Mouse (Mus musculus) testis, postnatal 10 days (tissue): Measurements from ENCODE around the gene Gltpd2.
"Not testable (repeated sequence)": the region's sequence is repeated elsewhere in the genome, so short reads cannot be mapped to it uniquely, and the experiment has no call there.

ENCODE experiments used
- DNase-seq: peaks from one replicate; pipeline ENCODE4 v3.0.0; 2021; ENCODE audit warnings: low spot score

Gltpd2 gene

DNA sequence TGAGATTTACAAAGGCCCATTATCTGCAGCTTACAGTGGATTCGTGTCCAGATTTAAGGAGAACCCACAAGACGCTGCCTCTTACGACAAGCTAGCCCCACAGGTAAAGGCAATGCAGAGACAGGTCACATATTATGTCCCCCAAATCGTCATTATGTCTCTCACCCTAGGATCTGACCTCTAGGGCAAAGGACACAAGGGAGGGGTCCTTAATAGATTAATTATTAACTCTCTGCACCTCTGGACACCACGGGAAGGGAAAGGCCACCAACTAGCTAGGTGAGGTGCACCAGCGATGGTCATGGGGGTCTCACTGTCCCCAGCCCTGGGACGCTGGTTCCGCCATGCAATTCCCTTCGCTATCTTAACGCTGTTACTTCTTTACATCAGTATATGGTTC lies at the start of gene Gltpd2:
Gene Gltpd2, plus strand, starts transcription at position 274 of the 400 bp plus-strand sequence.
- no peak for DNase-seq

DNA sequence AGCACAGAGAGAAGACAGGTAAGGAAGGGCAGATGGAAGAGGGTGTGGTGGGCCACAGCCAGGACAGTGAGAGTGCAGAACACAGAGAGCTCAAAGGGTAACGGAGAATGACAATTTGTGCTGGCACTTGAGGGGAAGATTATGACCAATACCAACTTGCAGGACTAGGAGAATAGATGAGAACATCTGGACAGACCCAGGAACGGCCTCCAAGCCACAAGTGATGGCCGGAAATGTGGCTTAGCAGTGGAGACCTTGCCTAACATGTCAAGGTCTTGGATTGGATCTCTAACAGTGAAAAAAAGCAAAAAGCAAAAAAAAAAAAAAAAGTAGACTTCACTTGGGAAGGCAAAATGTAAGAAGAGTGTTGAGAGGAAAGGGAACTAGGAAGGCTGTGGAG lies 49.2 kb upstream of the Gltpd2 start:
- DNase-seq = no peak

DNA sequence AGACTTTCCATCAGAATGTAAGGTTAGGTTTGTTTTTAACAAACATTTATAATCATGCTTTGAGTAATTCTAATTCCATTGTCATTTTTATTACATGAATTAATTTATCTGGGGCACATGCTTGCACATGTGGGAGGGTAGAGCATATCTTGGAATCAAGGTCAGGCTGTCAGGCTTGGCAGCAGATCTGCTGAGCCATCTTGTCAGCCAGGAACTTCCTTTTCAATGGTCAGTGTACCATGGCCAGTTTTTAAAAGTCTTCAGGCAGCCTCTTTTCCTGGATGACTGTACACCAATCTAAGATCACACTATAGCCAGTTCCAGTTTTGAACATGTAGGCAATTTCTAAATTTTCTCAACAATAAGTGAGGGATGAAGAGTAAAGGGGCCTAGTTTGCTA lies 46.3 kb upstream of the Gltpd2 start:
- DNase-seq = no peak

GRCm38 (mm10) chr11:70473291-70473690 lies 45.7 kb upstream of the Gltpd2 start:
- not testable (repeated sequence) for DNase-seq

DNA sequence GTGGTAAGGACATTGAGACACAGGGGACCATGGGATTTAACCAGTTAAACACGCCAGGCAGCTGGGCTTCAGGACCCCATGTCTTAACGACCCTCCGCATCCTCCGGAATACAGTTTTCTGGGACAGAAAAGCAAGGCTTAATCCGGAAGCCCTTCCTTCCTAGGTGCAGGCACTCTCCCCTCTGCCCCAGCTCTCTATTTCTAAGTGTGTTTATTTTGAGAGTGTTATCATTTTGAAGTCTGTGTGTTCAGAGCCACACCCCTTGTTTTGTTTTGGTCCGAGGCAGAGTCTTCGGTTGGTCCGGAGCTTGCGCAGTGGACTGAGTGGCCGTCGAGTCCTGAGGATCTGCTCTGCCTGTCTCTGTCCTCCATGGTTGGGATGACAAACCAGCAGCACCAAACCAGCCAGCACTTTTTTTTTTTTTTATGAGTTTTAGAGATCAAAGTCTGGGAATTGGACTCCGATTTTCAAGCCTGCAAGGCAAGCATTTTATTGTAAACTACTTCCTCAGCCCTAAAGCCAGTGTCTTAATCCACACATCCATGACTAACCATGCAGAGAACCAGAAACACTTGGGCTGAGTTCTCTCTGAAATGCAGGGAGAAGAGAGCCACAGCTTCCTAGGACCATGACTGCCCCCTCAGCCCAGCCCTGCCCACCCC lies 44.0 kb upstream of the Gltpd2 start:
- DNase-seq = no peak

DNA sequence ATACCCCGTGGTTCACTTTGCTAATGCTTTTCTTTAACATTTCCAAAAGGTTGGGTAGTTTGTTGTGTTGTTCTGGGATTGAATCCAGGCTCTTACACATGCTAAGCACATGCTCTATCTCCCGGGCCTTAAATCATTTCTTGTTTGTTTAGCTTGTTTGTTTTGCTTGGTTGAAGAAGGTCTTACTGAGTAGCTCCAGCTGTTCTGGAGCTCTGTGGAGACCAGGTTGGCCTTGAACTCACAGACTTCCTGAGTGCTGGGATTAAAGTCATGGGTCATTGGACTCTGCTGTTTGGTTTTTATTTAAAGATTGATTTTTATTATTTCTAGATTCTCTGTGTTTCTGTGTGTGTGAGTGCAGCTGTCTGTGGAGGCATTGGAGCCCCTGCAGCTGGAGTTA lies 33.5 kb upstream of the Gltpd2 start:
- DNase-seq = no peak

DNA sequence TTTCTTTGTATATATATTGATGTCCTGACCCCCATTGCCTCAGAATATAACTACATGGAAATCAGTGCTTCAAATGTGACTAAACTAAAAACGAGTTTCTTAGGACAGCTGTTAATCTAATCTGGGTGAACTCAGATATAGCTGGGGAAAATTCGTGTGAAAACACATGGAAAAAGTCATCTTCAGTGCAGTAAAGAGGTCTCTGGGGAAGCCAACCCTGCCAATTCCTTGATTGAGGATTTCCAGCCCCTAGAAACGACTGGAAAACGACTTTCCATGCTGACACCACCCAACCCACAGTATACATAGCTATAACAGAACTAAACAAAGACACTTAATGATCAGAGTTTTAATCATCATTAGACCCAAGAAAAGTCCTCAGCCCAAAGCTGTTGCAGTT lies 31.2 kb upstream of the Gltpd2 start:
- DNase-seq = no peak

DNA sequence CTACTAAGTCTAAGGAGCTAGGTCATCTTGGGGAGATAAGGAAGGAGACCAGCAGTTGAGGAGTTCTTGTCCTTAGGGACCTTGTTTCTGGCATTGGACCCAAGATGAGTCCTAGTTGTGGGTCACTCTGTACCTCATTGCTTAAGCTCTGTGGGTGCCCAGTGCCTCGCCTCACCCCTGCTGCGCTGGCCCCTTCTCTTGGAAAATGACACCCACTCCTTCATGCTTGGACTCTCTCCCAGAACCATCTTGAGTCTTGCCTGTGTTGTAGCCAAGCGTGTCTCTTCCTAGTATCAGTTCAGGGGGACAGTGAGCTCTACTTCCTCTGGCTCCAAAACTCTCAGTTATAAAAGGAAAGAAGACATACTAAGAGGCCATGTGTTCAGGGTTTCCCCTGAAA lies 29.9 kb upstream of the Gltpd2 start:
- DNase-seq = no peak

DNA sequence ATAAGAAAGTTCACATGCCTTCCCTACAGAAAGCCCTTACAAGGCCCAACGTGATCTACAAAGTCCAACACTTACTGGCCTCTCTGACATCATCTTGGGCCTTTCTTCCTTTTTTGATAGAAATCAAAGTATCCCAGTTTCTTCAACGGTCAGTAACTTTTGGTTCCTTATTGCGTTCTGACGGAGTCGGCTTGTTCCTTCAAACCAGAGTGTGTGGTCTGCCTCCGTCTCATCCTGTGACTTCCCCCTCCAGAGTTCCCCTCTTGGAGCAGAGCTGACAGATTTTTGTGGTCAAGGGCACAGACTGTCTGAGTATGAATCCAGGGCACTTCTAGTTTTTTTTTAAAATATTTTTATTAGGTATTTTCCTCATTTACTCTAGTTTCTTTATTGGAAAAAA lies 29.3 kb upstream of the Gltpd2 start:
- DNase-seq = no peak

DNA sequence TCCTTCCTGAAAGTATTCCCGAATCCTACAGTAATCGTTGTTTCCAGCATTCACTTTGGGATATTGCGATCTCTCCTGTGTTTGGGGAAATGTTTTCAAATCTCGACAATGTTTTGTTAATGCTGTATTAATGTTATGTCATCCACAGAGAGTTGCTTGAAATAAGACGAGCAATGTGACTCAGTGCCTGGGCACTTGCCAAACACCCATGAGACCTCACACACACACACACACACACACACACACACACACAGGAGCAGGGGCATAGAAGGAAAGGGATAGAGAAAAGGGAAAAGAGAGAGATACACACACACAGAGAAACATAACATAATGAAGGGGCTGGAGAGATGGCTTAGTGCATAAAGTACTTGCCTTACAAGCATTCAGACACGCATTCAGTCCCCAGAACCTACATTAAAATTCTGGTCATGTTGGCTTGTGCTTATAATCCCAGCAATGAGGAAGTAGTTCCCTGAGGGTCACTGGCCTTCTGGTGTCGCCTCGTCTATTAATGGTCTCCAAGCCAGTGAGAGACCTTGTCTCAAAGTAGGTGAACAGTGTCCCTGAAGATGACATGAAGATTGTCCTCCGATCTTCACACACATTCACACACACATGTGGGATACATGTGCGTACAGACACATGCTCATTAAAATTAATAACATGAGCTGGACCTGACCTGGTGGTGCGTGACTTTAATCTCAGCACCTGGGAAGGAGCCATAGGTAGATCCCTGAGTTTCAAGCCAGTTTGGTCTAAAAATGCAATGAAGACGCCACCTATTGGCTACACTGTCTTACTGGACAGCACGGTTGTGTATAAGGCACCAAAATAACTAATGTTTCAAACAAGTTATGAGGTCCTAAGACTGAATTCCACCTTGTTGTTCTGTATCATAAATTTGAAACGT lies 19.2 kb upstream of the Gltpd2 start:
- no peak for DNase-seq

- DNase-seq = no peak
Observed at GRCm38 (mm10) chr11:70500476-70500812, 18.6 kb upstream of the Gltpd2 start.

GRCm38 (mm10) chr11:70502018-70502417 lies 17.0 kb upstream of the Gltpd2 start:
- DNase-seq = no peak

DNA sequence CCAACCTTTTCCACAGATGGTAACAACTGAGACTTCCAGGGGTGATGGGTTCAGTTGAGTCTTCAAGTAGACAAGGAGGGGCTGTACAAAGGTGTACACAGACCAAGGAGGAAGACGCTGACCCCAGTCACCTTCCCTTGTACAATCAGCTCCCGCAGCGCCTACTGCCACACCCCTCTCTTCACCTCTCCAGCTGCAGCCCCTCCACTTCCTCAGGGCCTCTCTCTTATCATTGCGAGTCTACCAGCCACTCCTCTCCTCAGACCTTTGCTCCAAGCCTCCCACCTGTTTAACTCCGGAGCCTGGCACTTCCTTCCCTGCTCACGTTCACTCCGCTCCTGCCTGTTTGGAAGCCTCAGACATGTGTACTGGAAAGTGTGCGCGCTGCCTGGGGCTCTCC lies 14.0 kb upstream of the Gltpd2 start, which contains the start of gene Tm4sf5:
Gene Tm4sf5, plus strand, starts transcription at position 275 of the 400 bp plus-strand sequence.
- DNase-seq = no peak

DNA sequence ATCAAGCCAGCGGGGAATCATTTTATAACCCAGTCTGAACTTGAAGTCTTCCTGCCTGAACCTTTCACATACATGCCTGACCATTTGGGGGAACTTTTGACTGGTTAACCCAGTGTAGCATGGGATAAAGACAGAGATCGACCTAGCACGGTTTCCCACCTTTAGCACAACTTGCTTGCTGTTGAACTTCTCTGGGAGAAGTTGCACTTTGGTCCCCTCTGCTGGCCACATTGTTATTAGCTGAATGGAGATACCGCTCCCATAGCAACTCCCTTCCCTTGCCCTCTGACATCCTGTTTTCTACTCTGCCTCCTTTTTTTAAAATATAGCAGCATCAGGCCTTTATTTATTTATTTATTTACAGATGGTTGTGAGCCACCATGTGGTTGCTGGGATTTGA lies 12.6 kb upstream of the Gltpd2 start:
- DNase-seq = peak; percentile 88

GRCm38 (mm10) chr11:70506962-70507515 lies 12.0 kb upstream of the Gltpd2 start:
- no peak for DNase-seq

DNA sequence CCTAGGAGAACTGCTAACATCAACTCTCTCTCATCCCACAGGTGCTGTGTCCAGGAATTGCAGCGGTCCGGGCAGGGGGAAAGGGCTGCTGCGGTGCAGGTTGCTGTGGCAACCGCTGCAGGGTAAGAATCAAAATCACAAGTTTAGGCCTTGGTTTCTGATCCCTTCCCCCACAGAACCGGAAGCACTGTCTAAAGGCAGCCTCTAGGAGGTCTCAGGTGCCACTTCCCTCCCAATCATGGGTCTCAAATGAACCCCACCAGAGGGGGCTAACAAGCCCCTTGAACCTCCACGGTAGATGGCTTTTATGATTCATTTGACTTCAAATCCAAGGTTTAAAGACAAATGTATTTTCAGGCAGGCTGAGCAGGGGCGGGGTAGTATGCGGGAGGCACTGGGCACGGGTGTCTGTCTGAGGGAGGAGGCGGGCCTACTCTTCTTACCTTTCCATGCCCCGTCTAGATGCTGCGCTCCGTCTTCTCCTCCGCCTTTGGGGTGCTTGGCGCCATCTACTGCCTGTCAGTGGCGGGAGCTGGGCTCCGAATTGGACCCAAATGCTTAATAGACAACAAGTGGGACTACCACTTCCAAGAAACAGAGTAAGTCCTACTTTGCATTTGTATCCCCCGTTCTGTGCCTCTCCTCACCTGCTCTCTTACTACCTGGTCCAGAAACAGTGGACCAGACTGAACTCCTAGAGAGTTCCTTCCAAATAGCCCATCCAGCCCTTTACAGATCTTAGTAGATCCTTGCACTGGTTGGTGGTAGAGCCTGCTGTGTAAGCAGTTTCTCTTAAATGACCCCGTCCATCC lies 9.0 kb upstream of the Gltpd2 start:
- peak; percentile 65 for DNase-seq

DNA sequence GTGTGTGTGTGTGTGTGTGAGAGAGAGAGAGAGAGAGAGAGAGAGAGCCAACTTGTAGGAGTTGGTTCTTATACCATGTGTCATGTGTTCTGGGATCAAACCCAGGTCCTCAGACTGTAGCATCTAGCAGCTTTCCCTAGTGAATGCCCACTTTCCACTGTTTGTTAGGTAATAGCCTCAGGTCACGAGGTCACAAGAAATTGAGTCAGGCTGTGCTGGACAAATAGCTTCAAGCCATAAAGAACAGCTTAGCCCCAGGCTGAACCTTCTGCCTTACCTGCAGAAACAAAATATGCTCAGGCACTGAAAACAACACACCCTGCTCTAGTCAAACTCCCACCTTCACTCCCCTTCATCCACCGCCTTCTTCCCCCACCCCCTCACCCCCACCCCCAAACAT lies 7.8 kb upstream of the Gltpd2 start:
- DNase-seq = no peak

DNA sequence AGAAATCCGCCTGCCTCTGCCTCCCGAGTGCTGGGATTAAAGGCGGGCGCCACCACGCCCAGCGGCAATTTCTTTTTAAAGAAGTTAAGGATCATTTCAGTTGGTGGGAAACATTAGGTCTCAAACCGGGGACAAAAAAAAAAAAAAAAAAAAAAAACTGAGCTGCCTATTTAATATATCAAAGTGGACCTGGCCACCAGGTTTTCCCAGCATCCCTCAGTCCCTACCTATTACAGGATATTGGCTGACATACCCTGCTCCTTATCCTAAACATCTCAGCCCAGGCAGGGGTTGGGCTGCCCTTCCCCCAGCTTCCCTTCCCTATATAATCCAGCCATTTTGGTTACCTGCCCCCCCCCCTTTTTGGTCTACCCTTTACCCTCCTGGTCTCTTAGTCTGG lies 7.2 kb upstream of the Gltpd2 start:
- no peak for DNase-seq

DNA sequence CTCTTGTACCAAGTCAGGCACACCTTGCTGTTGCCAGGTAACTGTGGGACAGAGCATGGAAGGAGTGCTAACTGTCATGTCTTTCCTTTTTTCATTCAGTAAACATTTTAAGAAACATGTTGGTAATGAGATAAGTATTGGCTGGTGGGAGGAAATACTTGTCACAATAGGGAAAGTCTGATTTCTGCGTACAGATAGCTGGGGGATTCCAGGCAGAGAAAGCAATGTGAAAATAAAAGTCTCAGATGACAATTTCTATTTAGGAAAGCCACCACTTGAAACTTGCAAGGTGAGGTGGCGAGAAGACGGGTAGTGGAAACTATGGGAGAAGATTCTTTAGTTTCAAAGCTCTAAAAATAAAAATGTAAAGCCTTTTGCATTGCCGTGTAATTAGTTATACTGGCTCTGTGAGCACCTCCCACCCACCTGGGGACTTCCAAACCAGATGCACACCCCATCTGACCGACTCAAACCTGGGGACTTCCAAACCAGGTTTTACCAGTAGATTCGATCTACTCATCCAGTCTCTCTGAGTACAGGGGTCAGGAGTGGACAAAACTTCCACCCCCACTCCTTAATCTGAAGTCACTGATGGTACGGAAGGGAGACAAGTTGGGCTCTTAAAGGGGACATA lies 6.2 kb upstream of the Gltpd2 start:
- no peak for DNase-seq

GRCm38 (mm10) chr11:70513520-70513919 lies 5.5 kb upstream of the Gltpd2 start:
- DNase-seq = peak; percentile 55

- DNase-seq = no peak
Observed at GRCm38 (mm10) chr11:70514288-70514687, 4.7 kb upstream of the Gltpd2 start, which contains the start of gene Vmo1. Gene Vmo1 (minus strand): TSS chr11:70514616.

GRCm38 (mm10) chr11:70516352-70516751 lies 2.6 kb upstream of the Gltpd2 start:
- no peak for DNase-seq
